Mouse (Mus musculus) CH12.LX (cell line): ENCODE measurements around the gene Znhit2.

Source experiments
- CTCF ChIP-seq, 2 experiments: IDR thresholded peaks in 1 of 2; conservative IDR thresholded peaks in 1 of 2; 2 replicates each; pipeline ENCODE4 v1.5.1; 2011 to 2012; ENCODE audit warnings: low read depth in 2 of 2, low read length in 2 of 2, improper control_type of control experiment in 1 of 2, inconsistent platforms in 1 of 2, mild to moderate bottlenecking in 1 of 2, moderate library complexity in 1 of 2
- ETS1 ChIP-seq: conservative IDR thresholded peaks from 2 replicates; pipeline ENCODE4 v1.6.1; 2012; ENCODE audit warnings: low read depth, mild to moderate bottlenecking, inconsistent platforms, low read length, improper control_type of control experiment, moderate library complexity
- IRF4 ChIP-seq: IDR thresholded peaks from 2 replicates; pipeline ENCODE4 v1.6.1; 2014; ENCODE audit warnings: low read depth, mild to moderate bottlenecking, inconsistent platforms, low read length, improper control_type of control experiment
- MAFK ChIP-seq: IDR thresholded peaks from 2 replicates; pipeline ENCODE4 v1.6.1; 2011; ENCODE audit warnings: low read length, improper control_type of control experiment; ENCODE audit not compliant: insufficient replicate concordance
- MAX ChIP-seq: IDR thresholded peaks from 2 replicates; pipeline ENCODE4 v1.6.1; 2011; ENCODE audit warnings: low read length, improper control_type of control experiment
- MYC ChIP-seq: IDR thresholded peaks from 2 replicates; pipeline ENCODE4 v1.6.1; 2011; ENCODE audit warnings: low read depth, mild to moderate bottlenecking, improper control_type of control experiment, low read length
- POLR2A ChIP-seq: IDR thresholded peaks from 2 replicates; pipeline ENCODE4 v1.6.1; 2011; ENCODE audit warnings: low read depth, mild to moderate bottlenecking, improper control_type of control experiment, low read length
- RAD21 ChIP-seq: IDR thresholded peaks from 2 replicates; pipeline ENCODE4 v1.6.1; 2011; ENCODE audit warnings: low read depth, mild to moderate bottlenecking, low read length, improper control_type of control experiment, moderate library complexity
- ZKSCAN1 ChIP-seq: IDR thresholded peaks from 2 replicates; pipeline ENCODE4 v1.6.1; 2012; ENCODE audit warnings: low read depth, inconsistent platforms, low read length, improper control_type of control experiment, borderline replicate concordance
- ZNF384 ChIP-seq: IDR thresholded peaks from 2 replicates; pipeline ENCODE4 v1.6.1; 2012; ENCODE audit warnings: low read depth, low read length, improper control_type of control experiment, inconsistent platforms

DNA sequence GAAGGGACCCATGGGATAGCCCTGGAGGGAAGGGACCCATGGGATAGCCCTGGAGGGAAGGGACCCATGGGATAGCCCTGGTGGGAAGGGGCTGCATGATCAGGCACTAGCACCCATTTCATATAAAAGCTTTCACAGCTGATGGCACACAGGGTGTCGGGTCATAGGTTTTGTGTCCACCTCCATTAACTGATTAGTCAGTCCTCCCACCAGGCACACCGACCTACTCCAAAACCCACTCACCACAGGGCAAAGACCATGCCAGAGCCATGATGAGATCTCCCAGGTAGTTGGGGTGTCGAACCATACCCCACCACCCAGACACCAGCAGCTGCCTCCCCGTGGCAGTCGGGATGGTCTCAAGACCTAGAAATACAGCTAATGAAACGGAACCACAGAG lies 2.1 kb downstream of the Znhit2 start:
- no peak for TF ChIP-seq CTCF (conservative IDR thresholded peaks at IDR 0.05 in 1 of 2, IDR thresholded peaks at IDR 0.05 in 1 of 2; ENCODE audit: low read depth in 2 of 2, low read length in 2 of 2)
- TF ChIP-seq POLR2A, result no peak
- TF ChIP-seq ZKSCAN1, result no peak
- TF ChIP-seq MYC, result no peak
- no peak for TF ChIP-seq IRF4
- TF ChIP-seq MAFK, result no peak
- no peak for TF ChIP-seq RAD21
- no peak for TF ChIP-seq ZNF384
- no peak for TF ChIP-seq MAX
- TF ChIP-seq ETS1, result no peak
